In genomic region chrX:160054643-160055042, GRCm38 (mm10) we compare ENCODE assay signal across 22 mouse cellular contexts.
A peak's percentile ranks its signal among the peaks of the same experiment; 100 is the strongest.
DNase-seq lines count a peak whose midpoint lies in the region; ATAC-seq and TF ChIP-seq lines count a peak whose summit lies in the region.
"Had no signal": no experiment of that assay in that cellular context is flagged by ENCODE, and none has a peak within 500 bp of the region (broad histone marks: within the 10 kb centered on the region; RNA-seq: fewer than 3 reads in every experiment).

No protein-coding gene starts in this region.

- in situ Hi-C loops in ES-E14 (cut with MboI; ENCODE audit: low sequenced_read_pairs in 2 of 2, unreplicated experiment in 2 of 2), result no loop called here

- DNase-seq in ES-CJ7 (ENCODE audit: low read depth, low spot score) (peak; percentile 2), ES-E14 (ENCODE audit: low read depth, low spot score) (no peak)
- peak; percentile 61 for DNase-seq in kidney, adult 9 months
- DNase-seq in kidney, postnatal 25 days, result peak; percentile 18 to 49
- DNase-seq in limb, embryonic 10.5 days (ENCODE audit: low spot score), result no peak
- DNase-seq in right cerebral cortex, postnatal 10 days (ENCODE audit: low spot score in 2 of 2), result no peak
- DNase-seq: adrenal gland, adult 2 months; cerebellum, adult 11 months; cerebellum, adult 8-10 months; cerebellum, postnatal 14 days; embryo, embryonic 11 days; gastrocnemius, postnatal 10 days; heart, adult 2 months; heart, postnatal 14 days had no signal

- no peak overlapping the region for H3K9ac ChIP-seq in ES-E14 (ENCODE audit: insufficient read depth, low read depth, low read length, poor library complexity, severe bottlenecking)
- H3K9ac ChIP-seq: embryonic facial prominence, embryonic 15.5 days; heart, embryonic 15.5 days; hindbrain, embryonic 13.5 days had no signal

- H3K4me3 ChIP-seq in ES-E14 (ENCODE audit: insufficient read depth in 1 of 2, low read depth in 1 of 2, low read length in 2 of 2, poor library complexity in 1 of 2, severe bottlenecking in 1 of 2), result no peak overlapping the region
- no peak overlapping the region for H3K4me3 ChIP-seq in limb, embryonic 10.5 days
- H3K4me3 ChIP-seq: embryonic facial prominence, embryonic 15.5 days; erythroblast, embryonic 14.5 days; forebrain, embryonic 10.5 days; heart, adult 2 months; heart, embryonic 15.5 days; hindbrain, embryonic 13.5 days had no signal

- no peak for ATAC-seq in megakaryocyte, adult 5-6 weeks (ENCODE audit: poor library complexity, severe bottlenecking)
- ATAC-seq: forebrain, embryonic 14.5 days; hindbrain, postnatal 0 days had no signal

- no peaks in the 10 kb centered on the region for H3K4me1 ChIP-seq in ES-E14 (ENCODE audit: control insufficient read depth in 2 of 2, insufficient read depth in 2 of 2, low read length in 2 of 2, poor library complexity in 1 of 2)
- no peaks in the 10 kb centered on the region for H3K4me1 ChIP-seq in limb, embryonic 10.5 days
- H3K4me1 ChIP-seq: embryonic facial prominence, embryonic 15.5 days; forebrain, embryonic 10.5 days; heart, embryonic 15.5 days; hindbrain, embryonic 13.5 days had no signal

- no peaks in the 10 kb centered on the region for H3K9me3 ChIP-seq in ES-E14 (ENCODE audit: control insufficient read depth, insufficient read depth, low read depth, low read length)
- no peaks in the 10 kb centered on the region for H3K9me3 ChIP-seq in limb, embryonic 10.5 days (replicated peaks)
- H3K9me3 ChIP-seq: embryonic facial prominence, embryonic 15.5 days; forebrain, embryonic 10.5 days; heart, embryonic 15.5 days; hindbrain, embryonic 13.5 days had no signal

- no peak overlapping the region for H3K27ac ChIP-seq in ES-E14 (ENCODE audit: insufficient read depth, low read depth, low read length, poor library complexity, severe bottlenecking)
- no peak overlapping the region for H3K27ac ChIP-seq in limb, embryonic 10.5 days
- H3K27ac ChIP-seq: embryonic facial prominence, embryonic 15.5 days; forebrain, embryonic 10.5 days; heart, adult 2 months; heart, embryonic 15.5 days; hindbrain, embryonic 13.5 days; hindbrain, postnatal 0 days had no signal

- H3K36me3 ChIP-seq in ES-E14 (ENCODE audit: control insufficient read depth, insufficient read depth, low read length, poor library complexity, severe bottlenecking), result no peaks in the 10 kb centered on the region
- no peaks in the 10 kb centered on the region for H3K36me3 ChIP-seq in limb, embryonic 10.5 days
- H3K36me3 ChIP-seq: embryonic facial prominence, embryonic 15.5 days; forebrain, embryonic 10.5 days; heart, embryonic 15.5 days; hindbrain, embryonic 13.5 days had no signal

- H3K27me3 ChIP-seq in limb, embryonic 10.5 days (ENCODE audit: low read depth, poor library complexity, severe bottlenecking), result peaks cover 57% of the 10 kb centered on the region
- H3K27me3 ChIP-seq: embryonic facial prominence, embryonic 15.5 days; heart, embryonic 15.5 days; hindbrain, embryonic 13.5 days had no signal

- 88% methylated on average over 5 of the region's 5 CpGs for WGBS in limb, embryonic 10.5 days

TF ChIP-seq in ES-E14, 5 proteins besides CTCF, POLR2A, EP300 and RAD21:
- TF ChIP-seq ZNF384 (IDR thresholded peaks at IDR 0.05; ENCODE audit: low read depth, low read length) (peak; percentile 79), MAFK (IDR thresholded peaks at IDR 0.05; ENCODE audit: insufficient read depth, low read depth, low read length) (no peak)

Comparison
In these comparisons a context has a peak if more than half of its experiments do, and no peak if none do; other contexts are left out.
1. DNase-seq: peak in ES-CJ7 (single experiment), kidney, adult 9 months (single experiment) and kidney, postnatal 25 days (2 of 2); none in ES-E14 (single experiment), limb, embryonic 10.5 days (single experiment) and right cerebral cortex, postnatal 10 days (0 of 2).